Mouse (Mus musculus) neural tube, embryonic 12.5 days (tissue): ENCODE data around the gene Gabrg3. TPM values are rescaled to one million over a fixed set of nuclear protein-coding genes. Genes with fewer than 3 reads are reported as not detected.

Experiments used
- ATAC-seq: fragments of 200-750 bp; cut with Nextera tagmentation; 2 replicates; pipeline ENCODE4 v1.8.0; 2017; ENCODE audit warnings: low read depth, mild to moderate bottlenecking, moderate TSS enrichment, moderate library complexity; ENCODE audit not compliant: low FRiP score
- H3K27ac ChIP-seq: fragments of 300-500 bp; sonication (generic); 2 replicates; pipeline ENCODE4 v1.5.1; 2016
- H3K27me3 ChIP-seq: fragments of 300-500 bp; sonication (generic); replicated peaks from 2 replicates; pipeline ENCODE4 v1.6.1; 2016; ENCODE audit warnings: mild to moderate bottlenecking
- H3K36me3 ChIP-seq: fragments of 300-500 bp; sonication (generic); 2 replicates; pipeline ENCODE4 v1.6.1; 2016; ENCODE audit warnings: mild to moderate bottlenecking
- H3K4me1 ChIP-seq: fragments of 300-500 bp; sonication (generic); 2 replicates; pipeline ENCODE4 v1.6.1; 2016
- H3K4me2 ChIP-seq: fragments of 300-500 bp; sonication (generic); replicated peaks from 2 replicates; pipeline ENCODE4 v1.6.1; 2016; ENCODE audit warnings: mild to moderate bottlenecking
- H3K4me3 ChIP-seq: fragments of 300-500 bp; sonication (generic); 2 replicates; pipeline ENCODE4 v1.5.1; 2016
- H3K9ac ChIP-seq: fragments of 300-500 bp; sonication (generic); 2 replicates; pipeline ENCODE4 v1.6.1; 2016; ENCODE audit warnings: mild to moderate bottlenecking
- H3K9me3 ChIP-seq: fragments of 300-500 bp; sonication (generic); 2 replicates; pipeline ENCODE4 v1.6.1; 2016; ENCODE audit warnings: mild to moderate bottlenecking
- WGBS: fragments of 180-500 bp; shearing (Covaris S2); methylation state at CpG from one replicate; pipeline ENCODE4 v1.1.7; 2016; 5-methylcytosine and 5-hydroxymethylcytosine counted together
- polyA plus RNA-seq: library from polyadenylated mRNA; unstranded; fragments of >200 nt; fragmentation: Nextera tagmentation; extraction: Ambion mirVana; gene quantifications from 2 replicates; pipeline ENCODE4 v1.2.1, GENCODE M21; 2016

Gabrg3 gene
- polyA plus RNA-seq, result 1.5 and 1.7 TPM in 2 replicates

DNA sequence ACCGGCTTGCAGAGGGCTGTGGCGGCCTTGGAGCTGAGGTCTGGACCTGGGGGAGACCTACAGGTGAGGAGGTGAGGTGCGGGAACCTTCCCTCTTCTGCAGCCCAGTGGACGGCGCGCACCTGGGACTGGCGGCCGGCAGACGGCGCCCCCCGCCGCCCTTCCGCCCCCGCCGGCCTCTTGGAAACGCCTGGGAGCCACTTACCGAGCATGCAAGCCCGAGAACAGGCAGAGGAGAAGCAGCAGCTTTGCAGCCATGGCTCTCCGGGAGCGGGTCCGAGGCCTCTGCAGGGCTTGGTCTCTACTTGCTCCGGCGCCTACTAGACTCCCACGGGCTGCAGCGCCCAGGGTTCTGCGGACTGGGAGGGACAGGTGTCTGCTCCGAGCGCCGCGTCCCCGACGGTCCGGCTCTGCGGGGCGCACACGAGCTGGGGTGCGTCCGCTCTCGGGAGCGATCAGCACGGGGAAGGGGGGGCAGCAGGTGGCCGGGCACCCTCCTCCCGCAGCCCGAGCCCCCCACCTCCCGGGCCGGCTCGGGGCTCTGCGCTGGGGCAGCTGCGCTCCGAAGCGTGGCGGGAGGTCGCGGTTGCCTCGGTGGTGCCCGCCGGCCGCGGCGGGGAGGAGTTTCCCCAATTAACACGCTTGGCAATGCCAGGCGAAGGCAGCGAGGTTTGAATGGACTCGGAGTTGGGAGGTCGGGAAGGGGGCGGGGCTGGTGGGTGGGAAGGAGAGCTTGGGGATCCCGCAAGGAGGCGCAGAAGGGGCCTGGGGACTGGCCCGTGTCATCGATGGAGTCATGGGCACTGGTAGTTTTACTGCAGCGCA, at the start of gene Gabrg3:
TSS of gene Gabrg3 (minus strand) at position 672 of the 824 bp plus-strand sequence.
- peaks cover 16% of the 10 kb centered on the region for H3K27me3 ChIP-seq
- H3K27ac ChIP-seq, result no peak within 1 kb of the TSS
- H3K9me3 ChIP-seq, result no peaks in the 10 kb centered on the region
- 0 out of 2 replicates have a peak, but pooled peaks cover 6% of the 10 kb centered on the region for H3K4me1 ChIP-seq
- H3K9ac ChIP-seq, result peak within 1 kb of the TSS; percentile 60
- peak; percentile 88 for ATAC-seq
- peak within 1 kb of the TSS; percentile 97 for H3K4me2 ChIP-seq
- no peaks in the 10 kb centered on the region for H3K36me3 ChIP-seq
- H3K4me3 ChIP-seq, result peak within 1 kb of the TSS; percentile 59
- WGBS, result 1% methylated on average over 70 of the region's 71 CpGs

DNA sequence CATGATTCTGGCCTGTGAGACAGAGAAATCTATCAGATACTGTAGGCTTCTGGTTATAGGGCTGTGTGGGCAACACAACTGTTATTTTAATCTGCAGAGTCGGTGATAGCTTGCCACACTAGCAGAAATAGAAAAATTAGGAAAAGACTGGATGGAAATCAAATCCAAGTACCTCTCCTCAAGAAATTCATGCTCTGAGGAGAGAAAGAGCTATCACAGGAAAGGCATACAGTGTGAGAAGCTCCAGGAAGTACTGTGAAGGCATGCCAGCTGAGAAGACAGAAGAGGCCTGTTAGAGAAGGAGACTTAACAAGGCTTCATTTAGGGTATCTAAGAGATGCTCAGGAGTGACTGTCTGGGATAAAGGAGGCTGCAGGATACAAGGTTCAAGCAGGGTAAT, 35.7 kb upstream of the Gabrg3 start:
- no peaks in the 10 kb centered on the region for H3K36me3 ChIP-seq
- no peaks in the 10 kb centered on the region for H3K9me3 ChIP-seq
- ATAC-seq, result no peak
- H3K9ac ChIP-seq, result no peak overlapping the region
- H3K4me2 ChIP-seq, result no peak overlapping the region
- no peaks in the 10 kb centered on the region for H3K27me3 ChIP-seq
- H3K4me3 ChIP-seq, result no peak overlapping the region
- H3K27ac ChIP-seq, result no peak overlapping the region
- WGBS, result 93% methylated on average over 1 of the region's 1 CpGs
- no peaks in the 10 kb centered on the region for H3K4me1 ChIP-seq

DNA sequence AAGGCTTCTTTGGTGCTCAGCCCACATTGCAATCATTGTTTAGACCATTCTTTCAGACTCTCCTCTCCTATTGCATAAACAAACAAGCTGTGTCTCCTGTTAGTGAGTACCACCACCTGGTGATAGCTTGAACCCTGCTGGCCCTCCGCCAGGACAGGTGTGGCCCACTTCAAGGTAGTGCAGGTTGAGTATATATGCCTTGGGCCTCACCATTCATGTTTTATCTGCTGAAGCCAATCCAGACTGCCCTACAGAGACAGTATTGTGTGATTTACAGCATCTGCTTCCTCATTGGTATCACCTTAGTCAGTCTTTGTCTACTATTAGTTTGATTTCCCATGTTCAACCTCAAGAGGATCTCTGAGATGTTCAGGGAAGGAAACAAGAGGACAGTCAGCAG, 34.1 kb upstream of the Gabrg3 start:
- Histone ChIP-seq H3K4me2 (no peak overlapping the region), H3K9me3 (no peaks in the 10 kb centered on the region), H3K4me3 (no peak overlapping the region), H3K4me1 (no peaks in the 10 kb centered on the region), H3K27ac (no peak overlapping the region), H3K36me3 (no peaks in the 10 kb centered on the region), H3K27me3 (no peaks in the 10 kb centered on the region), H3K9ac (no peak overlapping the region)
- no peak for ATAC-seq
- 87% methylated on average over 1 of the region's 1 CpGs for WGBS

DNA sequence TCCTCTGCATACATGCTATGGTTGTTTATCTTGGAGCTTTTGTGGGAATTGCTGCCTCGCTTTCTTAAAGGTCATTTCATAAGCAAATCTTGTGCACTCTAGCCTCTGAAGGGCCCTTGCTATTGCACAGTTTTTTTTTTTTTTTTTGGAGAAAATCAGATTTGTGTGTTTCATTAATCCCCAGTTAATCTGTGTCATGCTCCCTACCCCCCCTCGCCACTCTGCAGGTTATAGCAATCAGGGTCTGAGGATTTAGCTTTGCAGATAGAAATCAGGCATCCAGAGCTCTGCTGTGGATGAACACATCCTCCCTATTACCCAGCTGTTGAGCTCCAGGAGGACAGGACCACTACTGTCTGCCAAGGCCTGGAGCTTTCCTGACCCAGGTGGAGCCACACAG, 32.4 kb upstream of the Gabrg3 start, which contains the start of gene Gabrb3:
TSS of gene Gabrb3 (plus strand) at position 301 of the 400 bp plus-strand sequence.
- ATAC-seq, result no peak
- WGBS, result 96% methylated on average over 2 of the region's 2 CpGs
- no peaks in the 10 kb centered on the region for H3K27me3 ChIP-seq
- H3K4me2 ChIP-seq, result no peak within 1 kb of the TSS
- no peak within 1 kb of the TSS for H3K4me3 ChIP-seq
- H3K36me3 ChIP-seq, result no peaks in the 10 kb centered on the region
- no peaks in the 10 kb centered on the region for H3K4me1 ChIP-seq
- no peaks in the 10 kb centered on the region for H3K9me3 ChIP-seq
- no peak within 1 kb of the TSS for H3K27ac ChIP-seq
- no peak within 1 kb of the TSS for H3K9ac ChIP-seq

DNA sequence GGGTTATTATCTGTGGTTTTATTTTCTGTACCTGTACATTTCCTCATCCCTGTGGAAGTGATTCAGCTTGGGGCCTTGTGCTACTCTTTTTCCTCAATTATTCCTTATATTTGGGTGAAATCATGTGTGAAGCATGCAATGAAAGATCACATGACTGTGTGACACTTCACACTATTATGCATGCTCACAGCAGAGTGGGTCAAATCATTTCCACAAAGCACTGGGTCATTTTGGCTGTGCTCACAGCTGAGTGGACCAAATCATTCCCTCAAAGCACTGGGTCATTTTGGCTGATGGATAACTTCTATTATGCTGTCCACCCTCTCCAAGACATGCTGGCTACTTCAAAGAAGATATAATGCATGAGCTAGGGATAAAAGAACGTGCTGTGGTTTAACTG, 25.9 kb upstream of the Gabrg3 start:
- Histone ChIP-seq H3K9me3 (no peaks in the 10 kb centered on the region), H3K36me3 (no peaks in the 10 kb centered on the region), H3K9ac (no peak overlapping the region), H3K4me2 (no peak overlapping the region), H3K27me3 (no peaks in the 10 kb centered on the region), H3K4me3 (no peak overlapping the region), H3K27ac (no peak overlapping the region), H3K4me1 (no peaks in the 10 kb centered on the region)
- WGBS, result 34% methylated on average over 1 of the region's 1 CpGs
- ATAC-seq, result peak; percentile 50; the same call in 1 of the 2 replicates

GRCm38 (mm10) chr7:57411163-57411562, 24.2 kb upstream of the Gabrg3 start:
- no peaks in the 10 kb centered on the region for H3K27me3 ChIP-seq
- H3K27ac ChIP-seq, result no peak overlapping the region
- H3K4me1 ChIP-seq, result no peaks in the 10 kb centered on the region
- ATAC-seq, result no peak
- H3K4me2 ChIP-seq, result no peak overlapping the region
- no peak overlapping the region for H3K9ac ChIP-seq
- no peaks in the 10 kb centered on the region for H3K9me3 ChIP-seq
- no peak overlapping the region for H3K4me3 ChIP-seq
- no peaks in the 10 kb centered on the region for H3K36me3 ChIP-seq
- WGBS, result 86% methylated on average over 4 of the region's 4 CpGs

DNA sequence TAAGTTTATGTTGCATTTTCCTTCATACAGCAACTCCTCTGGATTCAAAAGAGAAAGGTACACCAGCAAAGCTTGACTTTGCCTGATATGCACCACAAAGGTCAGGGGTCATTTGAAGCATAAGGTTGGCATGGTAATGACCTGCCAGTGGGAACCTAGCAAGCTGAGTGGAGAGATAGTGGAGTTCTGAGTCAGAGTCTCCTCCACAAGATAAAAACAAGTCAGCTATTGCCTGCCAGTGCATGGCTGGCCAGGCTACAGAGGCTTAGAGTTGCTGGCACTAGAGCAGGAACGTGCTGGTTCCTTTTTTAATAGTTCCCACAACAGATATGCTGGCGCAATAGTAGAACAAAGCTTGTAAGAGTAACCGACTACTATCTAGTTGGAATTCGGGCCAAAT, 6.6 kb upstream of the Gabrg3 start:
- 89% methylated on average over 4 of the region's 4 CpGs for WGBS
- H3K4me2 ChIP-seq, result no peak overlapping the region
- no peaks in the 10 kb centered on the region for H3K9me3 ChIP-seq
- no peak for ATAC-seq
- H3K27ac ChIP-seq, result no peak overlapping the region
- H3K27me3 ChIP-seq, result no peaks in the 10 kb centered on the region
- H3K9ac ChIP-seq, result no peak overlapping the region
- no peaks in the 10 kb centered on the region for H3K36me3 ChIP-seq
- no peak overlapping the region for H3K4me3 ChIP-seq
- H3K4me1 ChIP-seq, result no peaks in the 10 kb centered on the region

GRCm38 (mm10) chr7:57390046-57390445, 3.1 kb upstream of the Gabrg3 start:
- H3K27me3 ChIP-seq, result peaks cover 16% of the 10 kb centered on the region
- 50% methylated on average over 4 of the region's 4 CpGs for WGBS
- H3K4me1 ChIP-seq, result 0 out of 2 replicates have a peak, but pooled peaks cover 6% of the 10 kb centered on the region
- H3K9me3 ChIP-seq, result no peaks in the 10 kb centered on the region
- no peak overlapping the region for H3K27ac ChIP-seq
- no peak overlapping the region for H3K4me3 ChIP-seq
- H3K9ac ChIP-seq, result no peak overlapping the region
- H3K4me2 ChIP-seq, result no peak overlapping the region
- no peaks in the 10 kb centered on the region for H3K36me3 ChIP-seq
- no peak for ATAC-seq

DNA sequence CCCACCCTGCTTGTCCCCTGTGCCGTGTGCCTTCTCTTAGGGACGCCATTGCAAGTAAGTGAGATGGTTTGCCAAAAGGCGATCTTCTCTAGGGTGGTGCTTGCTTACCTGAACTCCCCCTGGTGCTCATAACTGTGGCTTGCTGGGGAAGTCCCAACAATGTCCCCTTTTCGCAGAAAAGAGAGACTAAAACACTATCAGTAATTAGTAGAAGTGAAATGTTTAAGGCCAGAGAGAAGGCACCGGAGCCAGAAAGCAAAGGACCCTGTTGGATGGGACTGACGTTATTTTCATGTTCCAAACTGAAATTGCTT, 310 bp upstream of the Gabrg3 start:
- peak overlapping the region; percentile 97 for H3K4me2 ChIP-seq
- 23% methylated on average over 6 of the region's 6 CpGs for whole genome bisulfite sequencing
- H3K4me3 ChIP-seq, result peak overlapping the region; percentile 59

DNA sequence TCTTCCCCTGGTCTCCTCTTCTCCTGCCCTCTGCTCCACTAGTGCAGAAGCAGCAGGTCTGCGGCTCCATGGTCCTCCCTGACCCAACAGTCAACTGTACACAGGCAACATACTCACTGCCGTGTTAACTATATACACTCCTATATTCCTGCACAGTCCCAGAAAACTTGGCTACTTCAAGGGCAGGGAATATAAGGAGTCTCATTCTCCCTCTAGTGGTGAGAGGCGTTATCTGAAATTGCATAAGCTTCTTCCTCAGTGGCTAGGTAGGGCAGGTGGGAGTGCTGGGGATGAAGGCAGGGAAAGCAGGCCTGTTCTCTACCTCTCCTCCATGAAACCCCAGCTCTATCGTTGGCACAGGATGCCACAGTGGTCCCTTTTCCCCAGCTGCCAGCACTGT, 2.9 kb downstream of the Gabrg3 start:
- Histone ChIP-seq H3K9me3 (no peaks in the 10 kb centered on the region), H3K27ac (no peak overlapping the region), H3K4me2 (no peak overlapping the region), H3K36me3 (no peaks in the 10 kb centered on the region), H3K4me3 (no peak overlapping the region), H3K27me3 (peaks cover 16% of the 10 kb centered on the region), H3K9ac (no peak overlapping the region), H3K4me1 (0 out of 2 replicates have a peak, but pooled peaks cover 6% of the 10 kb centered on the region)
- WGBS, result 30% methylated on average over 4 of the region's 4 CpGs
- peak; percentile 31; the same call in 1 of the 2 replicates for ATAC-seq

More for the DNA sequence above, 310 bp upstream of the Gabrg3 start:
- Histone ChIP-seq H3K27me3 (peaks cover 16% of the 10 kb centered on the region), H3K9ac (peak overlapping the region; percentile 60), H3K4me1 (0 out of 2 replicates have a peak, but pooled peaks cover 6% of the 10 kb centered on the region), H3K36me3 (no peaks in the 10 kb centered on the region), H3K27ac (no peak overlapping the region), H3K9me3 (no peaks in the 10 kb centered on the region)
- no peak for ATAC-seq

DNA sequence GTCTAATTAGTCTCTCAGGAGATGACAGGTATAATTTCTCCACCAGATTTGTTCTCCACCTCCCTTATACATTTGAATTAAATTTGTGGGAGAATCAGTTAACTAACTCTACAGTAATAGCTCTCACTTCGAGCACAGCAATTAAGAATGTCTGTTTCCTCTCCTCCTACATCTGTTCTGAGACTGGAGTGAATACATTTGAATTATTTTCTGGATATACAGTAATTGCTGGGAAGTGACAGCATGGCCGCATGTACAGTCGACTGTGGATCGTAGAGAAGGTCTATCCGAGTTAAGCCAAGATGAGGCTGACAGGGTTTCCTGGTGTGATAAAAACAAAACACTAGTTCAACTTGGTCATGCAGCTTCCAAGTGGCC, 21.0 kb downstream of the Gabrg3 start:
- H3K4me2 ChIP-seq, result no peak overlapping the region
- no peaks in the 10 kb centered on the region for H3K36me3 ChIP-seq
- no peaks in the 10 kb centered on the region for H3K4me1 ChIP-seq
- no peak overlapping the region for H3K4me3 ChIP-seq
- no peak overlapping the region for H3K9ac ChIP-seq
- WGBS, result 85% methylated on average over 5 of the region's 5 CpGs
- H3K27ac ChIP-seq, result no peak overlapping the region
- ATAC-seq, result no peak
- H3K27me3 ChIP-seq, result no peaks in the 10 kb centered on the region
- no peaks in the 10 kb centered on the region for H3K9me3 ChIP-seq

DNA sequence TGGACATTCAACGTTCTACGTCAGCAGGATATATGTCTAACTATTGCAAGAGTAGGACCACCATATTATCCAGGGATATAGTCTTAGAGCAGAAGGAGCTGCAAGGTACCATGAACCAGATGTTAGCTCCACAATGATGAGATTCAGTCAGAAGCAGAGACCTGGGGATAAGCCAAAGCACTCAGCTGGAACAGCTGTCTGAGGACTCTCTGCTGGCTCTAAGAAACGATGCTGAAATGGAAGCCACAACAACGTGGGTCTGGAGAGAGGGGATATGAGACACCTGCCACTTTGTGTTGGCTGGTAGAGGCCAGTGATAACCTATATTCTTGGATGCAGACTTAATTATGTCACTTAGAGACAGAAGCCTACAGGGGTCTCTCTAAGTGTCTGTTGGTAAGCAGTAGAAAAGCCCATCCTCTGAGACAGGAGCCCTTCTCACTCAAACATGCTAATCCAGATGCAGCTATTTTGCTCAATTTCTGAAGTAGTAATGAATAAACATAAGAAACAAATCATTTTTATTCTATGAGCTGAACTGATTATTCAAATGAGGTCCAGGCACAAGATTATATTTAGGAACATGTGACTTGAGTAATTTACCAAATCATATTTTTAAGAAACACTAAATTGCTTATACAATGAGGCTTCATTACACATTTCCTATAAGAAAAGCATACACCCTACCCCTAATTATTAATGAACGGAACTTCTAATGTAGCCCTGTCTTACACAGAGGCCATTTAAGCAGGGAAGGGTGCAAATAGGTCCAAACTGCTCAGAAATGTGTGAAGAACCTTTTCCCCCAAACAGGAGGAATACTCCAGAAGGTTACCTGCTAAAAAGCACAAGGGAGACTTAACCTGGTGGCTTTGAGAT, 21.6 kb downstream of the Gabrg3 start:
- no peak overlapping the region for H3K4me3 ChIP-seq
- no peak for ATAC-seq
- WGBS, result 88% methylated on average over 5 of the region's 5 CpGs

More for the DNA sequence above, 21.6 kb downstream of the Gabrg3 start:
- Histone ChIP-seq H3K9me3 (no peaks in the 10 kb centered on the region), H3K9ac (no peak overlapping the region), H3K27ac (no peak overlapping the region), H3K4me1 (no peaks in the 10 kb centered on the region), H3K4me2 (no peak overlapping the region), H3K27me3 (no peaks in the 10 kb centered on the region), H3K36me3 (no peaks in the 10 kb centered on the region)
